Mouse (Mus musculus) hindbrain, embryonic 14.5 days (tissue): ENCODE results near the gene Gale. TPM values are rescaled to one million over a fixed set of nuclear protein-coding genes. Genes with fewer than 3 reads are reported as not detected.
A peak's percentile ranks its signal among the peaks of the same experiment; 100 is the strongest.

Source experiments
- ATAC-seq: fragments of 200-750 bp; cut with Nextera tagmentation; 2 replicates; pipeline ENCODE4 v1.8.0; 2017; ENCODE audit warnings: moderate number of reproducible peaks, mild to moderate bottlenecking, moderate TSS enrichment, moderate library complexity; ENCODE audit not compliant: low FRiP score
- DNase-seq: peaks from one replicate; pipeline ENCODE4 v3.0.0-alpha.2; 2015; ENCODE audit warnings: low spot score
- H3K27ac ChIP-seq: fragments of 300-500 bp; sonication (generic); 2 replicates; pipeline ENCODE4 v1.5.1; 2014; ENCODE audit warnings: mild to moderate bottlenecking, moderate library complexity
- H3K27me3 ChIP-seq: fragments of 300-500 bp; sonication (generic); 2 replicates; pipeline ENCODE4 v1.6.1; 2014; ENCODE audit warnings: mild to moderate bottlenecking, low read length, mixed read lengths; ENCODE audit not compliant: control insufficient read depth, insufficient read depth
- H3K36me3 ChIP-seq: fragments of 300-500 bp; sonication (generic); replicated peaks from 2 replicates; pipeline ENCODE4 v1.6.1; 2014; ENCODE audit not compliant: control insufficient read depth, insufficient read depth
- H3K4me1 ChIP-seq: fragments of 300-500 bp; sonication (generic); replicated peaks from 2 replicates; pipeline ENCODE4 v1.6.1; 2014; ENCODE audit warnings: antibody characterized with exemption, low read length, mixed read lengths; ENCODE audit not compliant: control insufficient read depth, insufficient read depth
- H3K4me2 ChIP-seq: fragments of 300-500 bp; sonication (generic); replicated peaks from 2 replicates; pipeline ENCODE4 v1.6.1; 2014; ENCODE audit warnings: mild to moderate bottlenecking, moderate library complexity
- H3K4me3 ChIP-seq: fragments of 300-500 bp; sonication (generic); replicated peaks from 2 replicates; pipeline ENCODE4 v1.5.1; 2014; ENCODE audit warnings: mild to moderate bottlenecking, low read length
- H3K9ac ChIP-seq: fragments of 300-500 bp; sonication (generic); 2 replicates; pipeline ENCODE4 v1.6.1; 2014
- H3K9me3 ChIP-seq: fragments of 300-500 bp; sonication (generic); 2 replicates; pipeline ENCODE4 v1.6.1; 2016; ENCODE audit warnings: low read length; ENCODE audit not compliant: control insufficient read depth
- WGBS: fragments of 180-500 bp; shearing (Covaris S2); extraction: QIAGEN DNeasy Blood & Tissue Kit; methylation state at CpG from one replicate; pipeline ENCODE4 v1.1.7; 2014; 5-methylcytosine and 5-hydroxymethylcytosine counted together
- polyA plus RNA-seq: library from polyadenylated mRNA; unstranded; fragments of >200 nt; fragmentation: Nextera tagmentation; extraction: Ambion mirVana; gene quantifications from 2 replicates; pipeline ENCODE4 v1.2.1, GENCODE M21; 2014

Gale gene
- polyA plus RNA-seq, 1 experiment from 2014 or later: 42.9 TPM

DNA sequence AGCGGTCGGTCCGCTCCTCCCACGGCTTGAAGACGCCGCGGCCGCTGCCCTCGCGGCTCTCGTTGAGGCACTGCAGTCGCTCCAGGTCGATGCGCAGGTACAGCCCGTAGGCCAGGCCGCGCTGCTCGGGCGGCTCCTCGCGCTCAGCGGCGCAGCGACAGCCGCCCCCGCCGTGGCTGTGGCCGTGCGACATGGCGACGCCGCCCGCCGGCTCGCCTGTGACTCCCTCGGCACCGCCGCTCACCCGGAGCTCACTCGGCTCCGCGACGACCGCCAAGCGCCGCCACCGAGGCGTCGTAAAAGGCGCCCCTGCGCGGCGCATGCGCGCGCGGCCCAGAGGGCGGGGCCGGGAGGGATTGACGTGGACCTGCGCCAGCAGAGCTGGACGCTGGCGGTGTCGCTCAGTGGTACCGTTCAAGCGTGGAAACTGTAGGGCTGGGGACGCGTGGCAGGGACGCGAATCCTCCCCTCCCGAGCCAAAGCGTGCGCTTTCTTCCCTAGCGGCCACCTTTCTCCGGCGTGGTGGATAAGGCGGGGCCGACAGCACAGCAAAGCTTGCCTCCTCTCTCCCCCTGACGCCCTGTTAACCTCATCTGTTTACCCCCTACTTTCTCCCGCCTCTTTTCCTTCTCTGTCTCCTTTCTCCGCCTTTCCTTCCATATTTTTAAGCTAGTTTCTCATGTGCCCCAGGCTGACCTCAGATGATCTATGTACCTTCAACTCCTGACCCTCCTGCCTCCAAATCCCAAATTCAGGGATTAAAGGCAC, 23.6 kb downstream of the Gale start, which contains the start of gene Pithd1:
TSS of gene Pithd1 (minus strand) at position 322 of the 768 bp plus-strand sequence.
- peak within 1 kb of the TSS; percentile 97 for H3K4me3 ChIP-seq
- H3K4me2 ChIP-seq: peak within 1 kb of the TSS; percentile 93
- H3K36me3 ChIP-seq: peaks cover 26% of the 10 kb centered on the region
- no peaks in the 10 kb centered on the region for H3K9me3 ChIP-seq
- DNase-seq: peak; percentile 94
- ATAC-seq: peak; percentile 93
- peaks cover 13% of the 10 kb centered on the region for H3K4me1 ChIP-seq
- under 1% methylated on average over 73 of the region's 81 CpGs for WGBS
- H3K27me3 ChIP-seq: no peaks in the 10 kb centered on the region
- H3K9ac ChIP-seq: peak within 1 kb of the TSS; percentile 84
- H3K27ac ChIP-seq: peak within 1 kb of the TSS; percentile 90

DNA sequence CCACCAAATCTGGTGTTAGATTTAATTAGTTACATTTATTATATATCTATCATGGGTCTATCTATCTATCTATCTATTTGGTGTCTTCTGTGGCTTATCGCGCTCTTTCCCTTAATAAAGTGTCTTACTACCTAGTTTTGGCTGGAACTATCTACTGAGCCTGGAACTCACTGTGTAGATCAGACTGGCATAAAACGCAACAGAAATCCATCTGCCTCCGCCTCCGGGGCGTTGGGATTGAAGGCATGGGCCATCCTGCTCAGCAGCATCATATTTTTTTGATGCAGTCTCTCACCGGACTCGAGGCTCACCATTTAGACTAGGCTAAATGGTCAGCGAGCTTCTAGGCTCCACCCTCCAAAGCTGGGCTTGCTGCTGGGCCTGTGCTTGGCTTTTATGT, 24.2 kb downstream of the Gale start:
- Histone ChIP-seq H3K27me3 (no peaks in the 10 kb centered on the region), H3K4me3 (peak overlapping the region; percentile 97), H3K4me2 (peak overlapping the region; percentile 93), H3K27ac (peak overlapping the region; percentile 90), H3K4me1 (peaks cover 13% of the 10 kb centered on the region), H3K9me3 (no peaks in the 10 kb centered on the region), H3K9ac (peak overlapping the region; percentile 84), H3K36me3 (peaks cover 25% of the 10 kb centered on the region)
- 65% methylated on average over 9 of the region's 9 CpGs for WGBS
- ATAC-seq (no peak), DNase-seq (no peak)

DNA sequence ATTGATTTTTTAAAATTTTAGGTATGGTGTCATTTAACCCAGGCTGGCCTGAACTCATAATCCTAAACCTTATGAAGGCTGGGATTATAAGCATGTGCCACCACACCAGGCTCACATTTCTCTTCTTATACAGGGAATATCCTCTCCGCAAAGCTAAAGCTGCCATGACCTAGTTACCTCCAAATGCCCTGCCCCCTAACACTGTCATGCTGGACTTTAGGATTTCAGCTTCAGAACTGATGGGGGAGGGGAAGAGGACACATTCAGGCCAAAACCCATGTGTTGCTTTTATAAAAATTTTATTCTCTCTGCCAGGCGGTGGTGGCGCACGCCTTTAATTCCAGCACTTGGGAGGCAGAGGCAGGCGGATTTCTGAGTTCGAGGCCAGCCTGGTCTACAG, 30.4 kb downstream of the Gale start:
- Histone ChIP-seq H3K36me3 (no peaks in the 10 kb centered on the region), H3K27ac (no peak overlapping the region), H3K9me3 (peaks cover 7% of the 10 kb centered on the region; the same call in 1 of the 2 replicates), H3K9ac (no peak overlapping the region), H3K4me1 (no peaks in the 10 kb centered on the region), H3K4me3 (no peak overlapping the region), H3K27me3 (no peaks in the 10 kb centered on the region), H3K4me2 (no peak overlapping the region)
- ATAC-seq (no peak), DNase-seq (no peak)
- WGBS: over 99% methylated on average over 6 of the region's 6 CpGs

DNA sequence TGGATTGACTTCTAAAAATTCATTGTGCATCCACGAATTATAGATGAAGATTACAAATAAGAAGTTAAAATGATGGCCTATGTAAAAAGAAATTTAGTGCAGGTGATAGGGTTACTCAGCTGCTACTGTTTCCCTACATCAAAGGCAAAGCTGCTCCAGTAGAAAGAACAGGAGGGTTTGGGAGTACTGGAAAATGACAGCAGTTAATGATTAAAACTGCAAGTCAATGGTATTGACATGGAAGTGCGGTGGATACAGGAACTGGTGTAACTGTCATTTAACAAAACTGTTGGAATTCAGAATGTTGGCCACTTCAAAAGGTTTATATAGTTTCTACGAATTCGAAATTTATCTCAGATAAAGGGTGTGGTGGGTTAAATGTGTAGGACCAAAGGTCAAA, 31.6 kb downstream of the Gale start:
- no peaks in the 10 kb centered on the region for H3K36me3 ChIP-seq
- H3K4me1 ChIP-seq: no peaks in the 10 kb centered on the region
- 89% methylated on average over 4 of the region's 4 CpGs for WGBS
- H3K9me3 ChIP-seq: peaks cover 7% of the 10 kb centered on the region; the same call in 1 of the 2 replicates
- ATAC-seq (no peak), DNase-seq (no peak)
- H3K4me3 ChIP-seq: no peak overlapping the region
- no peak overlapping the region for H3K27ac ChIP-seq
- H3K27me3 ChIP-seq: no peaks in the 10 kb centered on the region
- H3K9ac ChIP-seq: no peak overlapping the region
- H3K4me2 ChIP-seq: no peak overlapping the region

DNA sequence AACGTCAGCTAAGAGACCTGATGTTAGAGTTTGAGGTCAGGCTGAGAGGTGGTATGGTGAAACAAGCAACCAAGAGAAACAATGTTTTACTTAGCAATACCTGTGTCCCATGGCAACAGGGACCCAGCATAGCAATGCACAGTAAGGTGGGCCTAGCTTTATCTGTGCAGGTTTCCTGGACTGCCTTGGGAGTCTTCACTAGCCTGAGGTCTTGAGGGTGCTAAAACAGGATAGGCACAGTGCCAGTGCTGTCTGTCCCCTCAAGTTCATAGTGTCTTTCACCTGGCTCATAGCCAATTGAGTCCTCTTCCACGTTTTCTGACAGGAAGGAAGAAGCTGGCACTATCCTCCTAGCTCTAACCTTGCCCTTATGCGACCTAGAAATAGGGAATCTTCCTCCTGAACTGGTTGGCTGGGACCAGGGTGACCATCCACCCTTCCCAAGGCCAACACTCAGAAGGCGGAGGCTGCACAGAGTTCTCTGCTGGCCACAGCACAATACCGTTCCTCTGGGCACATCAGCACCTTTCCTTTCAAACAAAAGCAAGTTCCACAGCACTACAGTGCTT, 40.7 kb downstream of the Gale start:
- ATAC-seq (no peak), DNase-seq (no peak)
- WGBS: 94% methylated on average over 5 of the region's 5 CpGs
- peaks cover 76% of the 10 kb centered on the region for H3K36me3 ChIP-seq
- H3K4me2 ChIP-seq: no peak overlapping the region
- no peaks in the 10 kb centered on the region for H3K27me3 ChIP-seq
- no peak overlapping the region for H3K27ac ChIP-seq
- H3K4me3 ChIP-seq: no peak overlapping the region
- H3K9me3 ChIP-seq: no peaks in the 10 kb centered on the region
- H3K4me1 ChIP-seq: no peaks in the 10 kb centered on the region
- no peak overlapping the region for H3K9ac ChIP-seq

DNA sequence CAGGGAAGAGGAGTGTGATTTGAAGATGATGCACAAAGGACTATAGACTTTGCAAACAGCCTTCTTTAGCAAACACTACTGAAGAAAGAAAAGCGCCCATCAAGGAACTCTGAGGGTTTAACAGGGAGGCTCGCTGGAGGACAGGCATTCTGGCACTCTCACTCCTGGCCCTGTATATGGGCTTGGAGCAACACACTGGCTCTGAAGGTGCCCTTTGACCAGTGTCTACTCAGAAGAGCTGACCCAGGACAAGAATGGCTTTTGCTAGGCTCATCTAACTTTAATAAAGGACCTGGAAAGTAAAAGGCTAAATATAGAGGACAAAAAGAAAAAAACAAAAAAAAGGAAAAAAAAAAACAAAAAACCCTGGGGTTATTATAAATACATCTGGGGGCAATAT, 41.4 kb downstream of the Gale start:
- peaks cover 83% of the 10 kb centered on the region for H3K36me3 ChIP-seq
- no peaks in the 10 kb centered on the region for H3K9me3 ChIP-seq
- 92% methylated on average over 2 of the region's 2 CpGs for WGBS
- H3K27me3 ChIP-seq: no peaks in the 10 kb centered on the region
- no peak overlapping the region for H3K4me2 ChIP-seq
- no peaks in the 10 kb centered on the region for H3K4me1 ChIP-seq
- no peak overlapping the region for H3K27ac ChIP-seq
- DNase-seq (no peak), ATAC-seq (no peak)
- H3K9ac ChIP-seq: no peak overlapping the region
- H3K4me3 ChIP-seq: no peak overlapping the region

DNA sequence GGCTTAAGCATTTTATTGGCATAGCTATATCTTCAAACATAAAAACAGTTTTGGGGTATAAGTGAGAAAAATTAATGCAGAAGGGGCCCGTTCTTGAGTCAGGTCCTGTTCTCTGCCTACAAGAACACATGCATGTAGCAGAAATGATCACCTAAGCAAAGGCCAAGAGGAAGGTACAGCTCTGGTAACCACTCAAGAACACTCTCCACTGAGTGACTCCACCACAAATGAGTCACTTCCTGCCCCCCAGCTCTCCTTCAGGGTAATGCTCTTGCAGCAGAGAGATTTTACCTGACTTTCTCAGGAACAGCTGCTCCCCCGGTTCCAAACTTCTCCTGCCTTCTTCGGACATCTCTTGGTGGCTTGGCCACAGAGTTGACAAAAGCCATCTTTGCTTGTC, 43.3 kb downstream of the Gale start:
- no peak overlapping the region for H3K4me3 ChIP-seq
- WGBS: 93% methylated on average over 3 of the region's 3 CpGs
- H3K36me3 ChIP-seq: peaks cover 95% of the 10 kb centered on the region
- H3K27me3 ChIP-seq: no peaks in the 10 kb centered on the region
- DNase-seq (no peak), ATAC-seq (no peak)
- H3K4me2 ChIP-seq: no peak overlapping the region
- H3K9ac ChIP-seq: no peak overlapping the region
- no peak overlapping the region for H3K27ac ChIP-seq
- H3K9me3 ChIP-seq: no peaks in the 10 kb centered on the region
- H3K4me1 ChIP-seq: no peaks in the 10 kb centered on the region

DNA sequence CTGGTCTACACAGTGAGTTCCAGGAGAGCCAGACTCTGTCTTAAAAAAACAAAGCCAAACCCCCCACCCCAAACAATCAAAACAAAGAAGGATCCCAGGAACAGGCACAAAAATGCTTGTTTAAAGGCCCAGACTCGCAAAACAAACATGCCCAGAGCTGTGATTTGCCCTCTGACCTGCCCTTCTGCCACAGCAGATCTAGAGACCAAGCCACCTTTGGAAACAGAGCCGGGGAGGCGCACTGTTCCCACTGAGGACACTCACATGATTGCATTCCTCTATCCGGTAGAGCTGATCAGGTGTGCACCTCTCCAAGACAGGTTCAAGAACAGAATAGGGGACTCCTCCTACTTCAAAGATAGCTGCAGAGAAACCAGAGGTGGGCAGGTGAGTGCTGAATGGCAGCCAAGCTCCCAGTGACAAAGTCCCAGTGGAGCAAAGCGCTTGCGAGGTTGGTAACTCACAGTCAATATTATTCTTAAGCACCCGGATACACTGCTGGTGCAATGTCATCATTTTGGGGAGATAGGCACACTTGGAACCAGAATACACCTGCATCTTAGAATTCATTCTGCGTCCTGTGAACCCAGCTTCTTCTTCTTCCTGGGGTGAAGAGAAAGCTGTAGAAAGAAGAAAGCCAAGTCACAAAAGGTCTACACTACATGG, 45.4 kb downstream of the Gale start:
- no peak for ATAC-seq
- WGBS: 92% methylated on average over 8 of the region's 8 CpGs

DNA sequence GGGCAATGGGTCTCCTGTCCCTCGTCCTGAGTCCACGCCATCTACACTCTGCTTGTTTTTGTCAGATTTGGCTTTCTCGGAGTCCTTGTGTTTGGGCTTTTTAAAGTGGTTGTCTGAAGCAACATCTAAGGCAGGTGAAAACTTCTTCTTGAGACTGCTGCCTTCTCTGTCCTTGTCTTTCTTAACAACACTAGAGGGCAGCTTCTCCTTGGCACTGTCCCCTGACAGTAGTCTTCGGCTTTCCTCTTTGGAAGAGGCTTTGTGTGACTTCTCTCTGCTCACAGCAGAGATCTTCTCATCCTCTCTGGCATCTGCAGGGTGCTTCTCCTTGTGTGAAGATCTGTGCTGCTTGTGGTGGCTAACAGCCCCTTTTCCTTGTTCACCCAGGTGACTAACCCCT, 47.1 kb downstream of the Gale start:
- ATAC-seq: no peak
- WGBS: 97% methylated on average over 4 of the region's 4 CpGs
- H3K27me3 ChIP-seq: no peaks in the 10 kb centered on the region
- DNase-seq: no peak
- H3K4me1 ChIP-seq: no peaks in the 10 kb centered on the region
- H3K4me2 ChIP-seq: no peak overlapping the region
- H3K27ac ChIP-seq: no peak overlapping the region
- H3K36me3 ChIP-seq: peaks cover 79% of the 10 kb centered on the region
- H3K9me3 ChIP-seq: no peaks in the 10 kb centered on the region
- no peak overlapping the region for H3K4me3 ChIP-seq
- no peak overlapping the region for H3K9ac ChIP-seq

More for the DNA sequence above, 45.4 kb downstream of the Gale start:
- no peaks in the 10 kb centered on the region for H3K4me1 ChIP-seq
- no peak overlapping the region for H3K27ac ChIP-seq
- H3K36me3 ChIP-seq: peaks cover 93% of the 10 kb centered on the region
- H3K4me2 ChIP-seq: no peak overlapping the region
- H3K9ac ChIP-seq: no peak overlapping the region
- no peak for DNase-seq
- H3K4me3 ChIP-seq: no peak overlapping the region
- H3K9me3 ChIP-seq: no peaks in the 10 kb centered on the region
- no peaks in the 10 kb centered on the region for H3K27me3 ChIP-seq
